Mouse (Mus musculus) erythroid progenitor cell, adult 5-6 weeks (primary cell): ENCODE data around the gene Pnpla7. TPM values are rescaled to one million over a fixed set of nuclear protein-coding genes. Genes with fewer than 3 reads are reported as not detected.

Source experiments
- total RNA-seq, 2 experiments: library from RNA; stranded (forward) in 1 of 2; stranded (reverse) in 1 of 2; fragments of 150-400 nt in 1 of 2; fragments of 186-747, 209-891 nt in 1 of 2; gene quantifications; 2 replicates each; pipeline versions ENCODE4 v1.2.3 to v1.2.4; 2015 to 2017; ENCODE audit warnings: low replicate concordance in 2 of 2

Gene Pnpla7
- total RNA-seq, 2 experiments from 2014 or later = 37.0 to 37.3 TPM

Other genes starting within 250 kb of the Pnpla7 start
- gene Cacna1b, start 212.9 kb upstream of the Pnpla7 start, total RNA-seq (2015; ENCODE audit: low replicate concordance) = under 0.01 TPM in 1 of 2 replicates, not detected in the other
- gene Cacna1b, start 212.9 kb upstream of the Pnpla7 start, total RNA-seq (2017; ENCODE audit: low replicate concordance) = 0.26 TPM in 1 of 2 replicates, not detected in the other
- 13.8 and 36.0 TPM in 2 replicates for gene Ehmt1, start 56.4 kb upstream of the Pnpla7 start, total RNA-seq (2015; ENCODE audit: low replicate concordance)
- gene Ehmt1, start 56.4 kb upstream of the Pnpla7 start, total RNA-seq (2017; ENCODE audit: low replicate concordance) = 60.5 and 74.0 TPM in 2 replicates
- gene Arrdc1, start 40.8 kb upstream of the Pnpla7 start, total RNA-seq (2015; ENCODE audit: low replicate concordance) = 6.3 and 9.0 TPM in 2 replicates
- gene Arrdc1, start 40.8 kb upstream of the Pnpla7 start, total RNA-seq (2017; ENCODE audit: low replicate concordance) = 7.7 and 8.4 TPM in 2 replicates
- gene Zmynd19, start 26.2 kb upstream of the Pnpla7 start, total RNA-seq (2015; ENCODE audit: low replicate concordance) = 3.2 and 4.6 TPM in 2 replicates
- gene Zmynd19, start 26.2 kb upstream of the Pnpla7 start, total RNA-seq (2017; ENCODE audit: low replicate concordance) = 6.6 and 13.7 TPM in 2 replicates
- gene Dph7, start 13.6 kb upstream of the Pnpla7 start, total RNA-seq (2015; ENCODE audit: low replicate concordance) = 6.5 and 16.3 TPM in 2 replicates
- 2.8 and 6.1 TPM in 2 replicates for gene Dph7, start 13.6 kb upstream of the Pnpla7 start, total RNA-seq (2017; ENCODE audit: low replicate concordance)
- gene Mrpl41, start 935 bp upstream of the Pnpla7 start, total RNA-seq (2015; ENCODE audit: low replicate concordance) = 31.9 and 38.6 TPM in 2 replicates
- gene Mrpl41, start 935 bp upstream of the Pnpla7 start, total RNA-seq (2017; ENCODE audit: low replicate concordance) = 37.8 and 40.9 TPM in 2 replicates
- gene Nsmf, start 78.3 kb downstream of the Pnpla7 start, total RNA-seq (2015; ENCODE audit: low replicate concordance) = 1.8 and 2.5 TPM in 2 replicates
- 2.1 and 3.9 TPM in 2 replicates for gene Nsmf, start 78.3 kb downstream of the Pnpla7 start, total RNA-seq (2017; ENCODE audit: low replicate concordance)
- not detected in 2 replicates for gene Entpd8, start 104.3 kb downstream of the Pnpla7 start, total RNA-seq (2015; ENCODE audit: low replicate concordance)
- gene Entpd8, start 104.3 kb downstream of the Pnpla7 start, total RNA-seq (2017; ENCODE audit: low replicate concordance) = not detected in 2 replicates
- not detected in 2 replicates for gene Noxa1, start 119.1 kb downstream of the Pnpla7 start, total RNA-seq (2015; ENCODE audit: low replicate concordance)
- gene Noxa1, start 119.1 kb downstream of the Pnpla7 start, total RNA-seq (2017; ENCODE audit: low replicate concordance) = not detected in 2 replicates
- 0.42 TPM in 1 of 2 replicates, not detected in the other for gene Nrarp, start 204.7 kb downstream of the Pnpla7 start, total RNA-seq (2015; ENCODE audit: low replicate concordance)
- gene Nrarp, start 204.7 kb downstream of the Pnpla7 start, total RNA-seq (2017; ENCODE audit: low replicate concordance) = 0.64 and 3.0 TPM in 2 replicates
- gene Tor4a, start 220.9 kb downstream of the Pnpla7 start, total RNA-seq (2015; ENCODE audit: low replicate concordance) = 2.9 and 5.4 TPM in 2 replicates
- gene Tor4a, start 220.9 kb downstream of the Pnpla7 start, total RNA-seq (2017; ENCODE audit: low replicate concordance) = 0.30 and 2.2 TPM in 2 replicates
- 13.0 and 34.4 TPM in 2 replicates for gene Nelfb, start 235.5 kb downstream of the Pnpla7 start, total RNA-seq (2015; ENCODE audit: low replicate concordance)
- gene Nelfb, start 235.5 kb downstream of the Pnpla7 start, total RNA-seq (2017; ENCODE audit: low replicate concordance) = 15.2 and 29.9 TPM in 2 replicates
- gene Stpg3, start 238.6 kb downstream of the Pnpla7 start, total RNA-seq (2015; ENCODE audit: low replicate concordance) = not detected in 2 replicates
- gene Stpg3, start 238.6 kb downstream of the Pnpla7 start, total RNA-seq (2017; ENCODE audit: low replicate concordance) = not detected in 2 replicates
- gene Fam166a, start 242.7 kb downstream of the Pnpla7 start, total RNA-seq (2015; ENCODE audit: low replicate concordance) = not detected in 2 replicates
- gene Fam166a, start 242.7 kb downstream of the Pnpla7 start, total RNA-seq (2017; ENCODE audit: low replicate concordance) = not detected in 2 replicates
- gene Tubb4b, start 248.7 kb downstream of the Pnpla7 start, total RNA-seq (2015; ENCODE audit: low replicate concordance) = 940 and 950 TPM in 2 replicates
- gene Tubb4b, start 248.7 kb downstream of the Pnpla7 start, total RNA-seq (2017; ENCODE audit: low replicate concordance) = 826 and 920 TPM in 2 replicates